Mouse (Mus musculus) layer of hippocampus, adult 18-20 months (tissue): ENCODE results near the gene Trp63. TPM values are rescaled to one million over a fixed set of nuclear protein-coding genes. Genes with fewer than 3 reads are reported as not detected.
"Not testable (repeated sequence)": the region's sequence is repeated elsewhere in the genome, so short reads cannot be mapped to it uniquely, and the experiment has no call there.

Source experiments
- DNase-seq, 2 experiments: peaks; one replicate each; pipeline ENCODE4 v3.0.0; 2022; ENCODE audit warnings: low spot score in 2 of 2
- long read RNA-seq: library from polyadenylated mRNA; stranded (forward); transcript quantifications from one replicate; pipeline ENCODE4 v2.0.0, GENCODE M21; 2021
- total RNA-seq, 2 experiments: library from RNA; stranded (reverse); gene quantifications; 2 replicates each; pipeline ENCODE4 v1.2.3; 2021

Gene Trp63
- 1 to 10 TPM; 1.7 to 2.1 TPM for total RNA-seq
- long read RNA-seq, partial matches to known transcripts = 0 of 1 reads
- long read RNA-seq, other reads (novel, unspliced or antisense) = 1 of 1 reads

DNA sequence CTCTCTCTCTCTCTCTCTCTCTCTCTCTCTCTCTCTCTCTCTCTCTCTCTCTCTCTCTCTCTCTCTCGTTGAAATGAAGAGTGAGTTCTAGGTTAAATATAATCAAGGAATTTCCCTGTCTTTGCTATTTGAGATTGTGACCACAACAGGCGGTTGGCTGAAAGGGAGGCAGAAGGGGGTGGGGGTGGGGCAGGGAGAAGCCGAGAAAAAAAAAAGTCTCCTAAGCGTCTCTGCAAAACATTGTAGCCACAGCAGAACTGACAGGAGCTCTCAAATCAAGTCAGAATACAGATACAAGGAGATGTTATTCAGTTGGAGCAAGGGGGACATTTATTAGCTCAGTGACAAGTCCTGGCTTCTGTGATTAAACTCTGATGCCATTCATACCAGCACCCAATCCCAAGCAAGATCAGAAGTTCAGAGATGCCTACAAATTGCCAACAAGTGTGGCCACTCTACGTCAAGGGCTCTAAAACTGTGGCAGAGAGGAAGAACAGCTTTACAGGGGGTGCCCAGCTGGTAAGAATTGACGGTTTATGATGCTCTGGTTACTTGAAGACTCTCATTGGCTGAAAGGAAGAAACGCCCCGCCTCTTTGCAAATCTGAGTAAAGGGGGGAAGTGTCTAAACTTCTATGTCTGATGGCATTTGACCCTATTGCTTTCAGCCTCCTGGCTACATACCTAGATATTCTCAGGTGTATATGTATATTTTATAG lies at the start of gene Trp63:
Gene Trp63 (plus strand): TSS at position 233 of the 718 bp plus-strand sequence.
- DNase-seq = no peak

DNA sequence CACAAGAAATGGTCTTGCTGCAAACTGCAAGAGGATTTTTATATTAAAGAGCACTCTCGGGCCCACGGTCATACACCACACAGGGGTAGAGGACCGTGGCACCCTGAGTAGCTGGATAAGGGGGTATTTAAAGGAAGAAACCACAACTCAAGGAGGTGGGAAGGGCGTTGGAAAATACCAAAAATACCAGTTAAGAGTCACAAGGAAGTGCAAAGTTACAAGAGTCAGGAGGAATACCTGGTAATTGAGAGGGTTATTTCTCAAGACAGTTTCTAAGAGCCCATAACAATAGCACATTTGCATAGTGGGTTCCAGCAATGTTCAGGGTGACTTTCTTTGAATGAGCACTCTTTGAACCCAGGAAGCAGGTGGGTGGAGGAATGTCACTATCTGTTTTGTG lies 38.8 kb upstream of the Trp63 start:
- DNase-seq = not testable (repeated sequence)

GRCm38 (mm10) chr16:25660510-25661235 lies 22.9 kb upstream of the Trp63 start:
- peak in 1 of 2 experiments; percentile 26 for DNase-seq

GRCm38 (mm10) chr16:25663116-25663515 lies 20.4 kb upstream of the Trp63 start:
- DNase-seq = no peak

GRCm38 (mm10) chr16:25673861-25674440 lies 9.6 kb upstream of the Trp63 start:
- peak in 1 of 2 experiments; percentile 46 for DNase-seq

DNA sequence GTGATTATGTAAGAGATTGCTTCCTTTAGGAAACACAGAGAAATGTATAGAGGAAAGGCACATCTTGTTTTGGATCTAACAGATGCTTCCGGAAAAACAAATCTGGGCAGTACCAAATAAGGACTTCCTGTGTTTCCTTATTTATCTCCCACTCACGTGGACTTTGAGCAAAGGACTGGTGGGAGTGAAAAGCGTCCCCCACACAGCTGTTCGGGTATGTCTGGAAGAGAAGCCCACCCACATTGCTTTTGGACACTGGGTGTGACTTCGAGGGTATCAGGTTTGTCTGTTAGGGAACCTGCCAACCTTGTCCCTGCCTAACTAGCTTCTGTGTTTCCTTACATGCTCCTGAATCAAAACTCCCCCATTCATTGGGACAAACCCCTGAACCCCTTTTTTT lies 3.2 kb upstream of the Trp63 start:
- peak in 1 of 2 experiments; percentile 17 for DNase-seq

GRCm38 (mm10) chr16:25682533-25682932 lies 1.0 kb upstream of the Trp63 start:
- DNase-seq = peak; percentile 56 to 85

DNA sequence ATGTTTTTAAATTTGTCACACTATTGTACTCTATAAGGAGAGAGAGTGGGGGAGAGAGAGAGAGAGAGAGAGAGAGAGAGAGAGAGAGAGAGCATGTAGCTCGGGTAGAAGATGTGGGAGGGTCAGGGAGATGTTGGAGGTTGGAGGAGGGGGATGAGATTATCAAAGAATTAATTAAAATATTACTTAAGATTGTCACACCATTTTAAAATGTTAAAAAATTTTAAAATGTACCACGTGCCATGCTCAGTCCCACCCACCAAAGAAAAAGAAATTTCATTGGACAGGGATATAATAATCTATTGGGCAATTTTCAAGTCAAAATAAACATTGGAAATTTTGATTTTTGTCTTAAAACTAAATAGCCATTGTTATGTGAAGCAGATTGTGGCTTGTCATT lies 1.0 kb downstream of the Trp63 start:
- DNase-seq = no peak

GRCm38 (mm10) chr16:25690612-25691011 lies 7.0 kb downstream of the Trp63 start:
- no peak for DNase-seq

DNA sequence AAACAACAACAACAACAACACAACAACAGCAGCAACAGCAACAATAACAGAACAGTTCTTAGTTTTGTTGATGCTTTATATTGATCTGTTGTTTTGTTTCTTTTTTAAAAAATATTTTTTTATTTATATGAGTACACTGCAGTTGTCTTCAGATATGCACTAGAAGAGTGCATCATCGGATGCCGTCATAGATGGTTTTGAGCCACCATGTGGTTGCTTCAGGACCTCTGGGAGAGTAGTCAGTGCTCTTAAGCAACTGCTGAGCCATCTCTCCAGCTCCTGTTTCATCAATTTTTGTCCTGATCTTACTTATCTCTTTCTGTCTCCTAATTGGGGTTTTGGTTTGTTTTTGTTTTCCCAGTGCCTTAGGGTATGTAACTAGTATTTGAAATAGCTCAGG lies 17.7 kb downstream of the Trp63 start:
- no peak for DNase-seq

GRCm38 (mm10) chr16:25706260-25706659 lies 22.7 kb downstream of the Trp63 start:
- no peak for DNase-seq

DNA sequence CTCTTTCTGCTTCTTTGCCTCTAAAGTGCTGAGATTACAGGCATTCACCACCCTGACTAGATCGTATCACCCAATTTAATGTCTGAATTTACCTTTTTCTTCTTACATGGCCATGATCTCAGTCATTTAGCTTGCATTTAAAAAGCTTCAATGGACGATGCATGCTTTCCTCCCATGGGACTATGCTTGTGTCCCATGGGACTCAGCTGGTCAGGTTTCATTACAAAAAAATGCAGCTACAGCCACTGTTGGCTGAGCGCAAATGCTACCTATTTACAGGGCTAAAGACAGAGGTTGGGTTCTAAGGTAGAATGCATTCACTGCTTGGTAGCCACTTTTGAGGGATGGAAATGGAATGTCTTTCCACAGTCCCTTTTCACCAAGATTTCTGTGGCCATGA lies 32.2 kb downstream of the Trp63 start:
- DNase-seq = no peak

GRCm38 (mm10) chr16:25723131-25723530 lies 39.6 kb downstream of the Trp63 start:
- DNase-seq = no peak

- no peak for DNase-seq
Observed at GRCm38 (mm10) chr16:25727001-25727400, 43.4 kb downstream of the Trp63 start.

- DNase-seq = no peak
Observed at GRCm38 (mm10) chr16:25727957-25728506, 44.5 kb downstream of the Trp63 start.

DNA sequence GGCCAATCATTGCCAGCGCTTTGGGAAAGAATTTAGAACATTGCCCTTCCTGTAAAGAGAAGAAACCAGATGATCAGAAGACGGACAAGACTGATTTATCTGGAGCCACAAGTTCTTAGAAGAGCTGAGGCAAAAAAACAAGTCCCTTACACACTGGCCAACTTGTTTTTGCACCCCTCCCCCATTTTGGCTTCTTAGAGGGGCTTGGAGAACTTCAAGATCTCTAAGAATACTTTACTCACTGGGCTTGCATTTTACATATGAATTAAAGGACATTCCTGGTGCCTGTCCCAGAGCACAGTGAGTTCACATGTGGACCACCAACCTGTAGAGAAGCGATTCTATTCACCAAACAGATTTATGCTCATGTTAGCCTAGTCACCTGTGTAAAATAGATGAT lies 53.3 kb downstream of the Trp63 start:
- peak in 1 of 2 experiments; percentile 4 for DNase-seq

DNA sequence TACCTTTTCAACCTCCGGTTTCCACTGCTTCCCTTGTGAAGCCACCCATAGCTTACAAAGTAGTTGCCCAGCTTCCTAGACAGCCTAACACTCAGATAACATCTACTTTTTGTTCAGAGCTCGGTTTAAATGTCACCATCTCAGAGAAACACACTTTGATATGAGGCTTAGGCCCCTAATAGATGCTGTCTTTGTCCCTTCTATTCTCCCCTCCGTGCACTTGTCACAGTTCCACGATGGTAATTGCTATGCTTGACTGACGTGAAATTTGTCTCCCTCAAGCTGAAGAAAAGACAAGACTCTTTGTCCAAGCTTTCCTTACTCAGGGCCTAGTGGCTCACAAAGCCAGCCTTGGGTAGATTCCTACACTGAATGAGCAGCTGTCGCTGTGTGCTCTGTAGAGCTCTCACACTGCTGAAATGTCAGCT lies 54.1 kb downstream of the Trp63 start:
- peak in 1 of 2 experiments; percentile 12 for DNase-seq

DNA sequence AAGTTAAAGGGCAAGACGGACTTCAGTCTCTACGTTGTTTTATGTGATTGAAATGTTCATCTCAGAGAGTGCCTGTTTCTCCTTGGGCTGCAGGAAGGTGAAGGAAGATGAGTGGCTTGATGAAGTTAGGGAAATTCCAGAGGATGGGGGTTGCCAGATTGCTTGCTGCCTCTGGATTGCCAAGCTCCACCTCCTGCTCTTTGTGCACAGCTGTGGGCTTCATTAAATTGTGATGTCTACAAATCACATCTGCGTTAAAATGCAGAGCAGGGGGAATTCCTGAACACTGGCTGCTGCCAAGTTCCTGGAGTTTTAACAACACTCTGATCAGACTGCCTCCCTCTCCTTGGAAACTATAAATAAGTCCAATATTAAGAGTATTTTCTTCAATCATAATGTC lies 63.2 kb downstream of the Trp63 start:
- no peak for DNase-seq

- DNase-seq = no peak
Observed at GRCm38 (mm10) chr16:25751866-25752265, 68.3 kb downstream of the Trp63 start.

- no peak for DNase-seq
Observed at GRCm38 (mm10) chr16:25758108-25758507, 74.5 kb downstream of the Trp63 start.

- DNase-seq = no peak
Observed at GRCm38 (mm10) chr16:25765549-25765948, 82.0 kb downstream of the Trp63 start.

DNA sequence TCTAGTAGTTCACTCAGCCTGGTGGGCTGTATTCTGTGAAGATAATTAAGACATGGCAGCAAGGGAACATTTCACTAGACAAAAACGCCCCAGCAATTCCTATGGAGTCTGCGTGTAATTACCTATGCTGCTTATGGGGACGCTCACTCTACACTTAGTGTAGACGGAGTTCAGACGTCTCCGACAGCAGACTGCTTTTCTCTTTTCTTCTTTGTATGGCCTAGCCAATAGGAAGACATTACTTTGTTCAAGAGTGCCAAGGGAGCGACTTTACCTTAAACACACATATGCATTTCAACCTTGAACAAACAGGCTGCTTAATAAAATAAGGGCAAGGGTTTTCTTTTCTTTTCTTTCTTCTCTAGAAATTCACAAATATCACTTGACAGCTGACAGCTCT lies 91.0 kb downstream of the Trp63 start:
- DNase-seq = no peak
